Mouse (Mus musculus): ENCODE results near the gene Ift80. TPM values are rescaled to one million over a fixed set of nuclear protein-coding genes. Genes with fewer than 3 reads are reported as not detected.

The Ift80 gene
- polyA plus RNA-seq, 1 experiment from 2014 or later, result 18.5 TPM

DNA sequence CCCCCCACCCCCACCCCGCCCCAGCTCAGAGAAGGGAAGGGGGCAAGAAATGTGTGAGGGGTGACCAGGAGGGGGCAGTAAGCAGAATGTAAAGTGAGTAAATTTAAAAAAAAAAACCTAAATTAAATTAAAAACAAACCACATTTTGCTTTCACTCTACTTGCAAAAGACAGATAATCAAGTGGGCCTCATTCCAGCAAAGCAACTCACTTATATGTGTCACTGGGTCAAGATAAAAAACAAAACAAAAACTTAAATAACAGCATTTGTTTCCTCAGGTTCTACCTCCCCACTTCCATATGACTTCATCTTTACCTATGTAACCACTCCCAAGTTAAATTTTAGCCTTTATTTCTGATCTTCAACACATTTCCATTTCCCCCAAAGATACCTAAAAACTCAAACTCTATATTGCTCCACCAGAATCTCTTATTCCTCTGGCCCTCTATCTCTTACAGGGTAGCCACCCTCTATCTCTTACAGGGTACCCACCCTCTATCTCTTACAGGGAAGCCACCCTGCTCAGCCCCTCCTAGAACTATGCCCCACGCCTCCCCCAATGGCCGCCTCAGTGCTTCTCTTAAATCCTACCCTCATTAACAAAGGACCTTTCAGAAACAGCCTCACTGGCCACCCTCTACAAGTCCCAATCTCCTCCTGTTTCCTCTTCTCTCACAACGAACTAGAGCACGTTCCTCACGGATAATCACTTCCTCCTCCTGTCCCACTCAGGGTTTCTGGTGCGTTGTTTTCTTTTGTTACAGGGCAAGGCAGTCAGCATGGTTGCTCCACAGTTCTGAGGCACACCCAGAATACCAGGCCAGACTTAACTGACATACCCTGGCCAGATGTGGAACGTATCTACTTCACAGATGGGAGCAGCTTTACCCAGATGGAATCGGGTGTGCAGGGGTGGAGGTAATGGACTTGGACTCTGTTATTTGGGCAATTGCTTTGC lies 28.6 kb downstream of the Ift80 start:
- no peak overlapping the region for H3K4me2 ChIP-seq (ENCODE audit: low read depth)
- ATAC-seq (ENCODE audit: insufficient read depth, low FRiP score, low TSS enrichment) (no peak), DNase-seq (ENCODE audit: low spot score) (no peak)
- no peaks in the 10 kb centered on the region for H3K9me3 ChIP-seq (ENCODE audit: control insufficient read depth, low read length)
- no peaks in the 10 kb centered on the region; the same call in 1 of the 2 replicates for H3K36me3 ChIP-seq (ENCODE audit: control insufficient read depth, insufficient read depth, low read length)
- 68% methylated on average over 9 of the region's 9 CpGs for WGBS
- H3K4me3 ChIP-seq (ENCODE audit: low read depth, low read length), result no peak overlapping the region
- H3K27ac ChIP-seq (ENCODE audit: low read depth, low read length), result no peak overlapping the region
- H3K9ac ChIP-seq (ENCODE audit: low read length), result no peak overlapping the region
- no peaks in the 10 kb centered on the region for H3K27me3 ChIP-seq (ENCODE audit: control insufficient read depth, insufficient read depth, low read length)
- no peaks in the 10 kb centered on the region for H3K4me1 ChIP-seq (ENCODE audit: control insufficient read depth, insufficient read depth, low read length)

DNA sequence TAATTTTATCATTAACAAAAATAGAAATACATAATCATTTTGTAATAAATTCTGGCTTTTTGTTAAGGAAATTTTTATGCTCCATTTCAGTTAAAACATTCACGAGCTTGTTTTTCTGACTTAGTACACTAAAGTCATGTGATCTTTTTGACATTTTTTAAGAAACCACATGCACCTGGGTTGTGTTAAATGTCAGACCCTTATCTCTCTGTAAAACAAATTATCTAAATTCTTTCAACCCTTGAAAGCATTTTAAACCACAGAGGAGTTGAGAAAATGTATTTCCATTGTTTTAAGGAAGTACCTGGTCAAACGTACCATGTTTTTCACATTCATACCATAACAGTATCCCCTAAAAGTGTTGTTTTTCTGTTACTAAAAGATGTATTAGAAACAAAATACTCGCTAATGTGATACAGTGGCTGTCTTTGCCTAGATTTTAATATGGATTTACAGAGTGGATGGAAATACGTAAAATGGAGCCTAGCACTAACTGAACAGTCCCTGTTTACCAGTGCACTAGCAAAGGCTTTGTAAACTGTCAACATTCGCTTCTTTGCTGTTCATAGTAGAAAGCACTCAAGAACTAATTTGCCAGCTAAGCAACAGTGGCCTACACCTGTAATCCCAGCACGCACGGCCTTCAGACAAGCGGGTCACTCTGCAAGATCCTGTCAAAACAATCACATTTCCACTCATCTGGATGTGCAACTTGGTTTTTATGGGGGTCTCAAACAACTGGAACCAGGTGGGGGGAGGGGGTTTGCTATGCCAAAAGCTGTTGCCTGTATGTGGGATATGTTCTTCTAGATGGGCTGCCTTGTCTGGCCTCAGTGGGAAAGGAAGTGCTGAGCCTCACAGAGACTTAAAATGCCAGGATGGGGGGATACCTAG lies 29.5 kb downstream of the Ift80 start:
- 91% methylated on average over 8 of the region's 8 CpGs for WGBS
- H3K4me3 ChIP-seq (ENCODE audit: low read depth, low read length), result no peak overlapping the region
- no peak for DNase-seq (ENCODE audit: low spot score)
- no peak overlapping the region for H3K9ac ChIP-seq (ENCODE audit: low read length)
- H3K36me3 ChIP-seq (ENCODE audit: control insufficient read depth, insufficient read depth, low read length), result no peaks in the 10 kb centered on the region; the same call in 1 of the 2 replicates
- H3K4me1 ChIP-seq (ENCODE audit: control insufficient read depth, insufficient read depth, low read length), result no peaks in the 10 kb centered on the region
- H3K27me3 ChIP-seq (ENCODE audit: control insufficient read depth, insufficient read depth, low read length), result no peaks in the 10 kb centered on the region
- no peak overlapping the region for H3K27ac ChIP-seq (ENCODE audit: low read depth, low read length)
- H3K4me2 ChIP-seq (ENCODE audit: low read depth), result no peak overlapping the region
- H3K9me3 ChIP-seq (ENCODE audit: control insufficient read depth, low read length), result no peaks in the 10 kb centered on the region
- no peak for ATAC-seq (ENCODE audit: insufficient read depth, low FRiP score, low TSS enrichment)

DNA sequence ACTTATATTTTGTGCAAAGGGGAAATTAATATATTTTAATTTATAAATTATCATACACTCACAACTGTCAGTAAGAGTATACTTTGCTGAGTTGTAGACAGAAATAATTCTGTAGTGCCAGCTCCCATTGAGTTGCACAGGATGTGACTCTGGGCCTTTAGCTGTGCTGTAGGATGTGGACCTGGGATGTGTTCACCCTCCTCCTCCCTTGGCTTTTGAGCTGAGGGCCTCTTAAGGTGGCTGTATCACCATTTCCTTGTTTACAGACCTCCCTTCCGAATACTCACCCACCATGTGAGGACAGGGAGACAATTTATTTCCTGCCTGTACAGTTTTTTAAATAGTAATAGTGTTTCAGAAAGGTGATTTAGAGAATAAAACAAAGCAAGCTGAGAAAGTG lies 30.8 kb downstream of the Ift80 start:
- Histone ChIP-seq H3K9me3 (ENCODE audit: control insufficient read depth, low read length) (no peaks in the 10 kb centered on the region), H3K36me3 (ENCODE audit: control insufficient read depth, insufficient read depth, low read length) (no peaks in the 10 kb centered on the region; the same call in 1 of the 2 replicates), H3K27me3 (ENCODE audit: control insufficient read depth, insufficient read depth, low read length) (no peaks in the 10 kb centered on the region), H3K9ac (ENCODE audit: low read length) (no peak overlapping the region), H3K27ac (ENCODE audit: low read depth, low read length) (no peak overlapping the region), H3K4me3 (ENCODE audit: low read depth, low read length) (no peak overlapping the region), H3K4me2 (ENCODE audit: low read depth) (no peak overlapping the region), H3K4me1 (ENCODE audit: control insufficient read depth, insufficient read depth, low read length) (no peaks in the 10 kb centered on the region)
- 62% methylated on average over 1 of the region's 1 CpGs for WGBS
- ATAC-seq (ENCODE audit: insufficient read depth, low FRiP score, low TSS enrichment), result no peak
- no peak for DNase-seq (ENCODE audit: low spot score)

DNA sequence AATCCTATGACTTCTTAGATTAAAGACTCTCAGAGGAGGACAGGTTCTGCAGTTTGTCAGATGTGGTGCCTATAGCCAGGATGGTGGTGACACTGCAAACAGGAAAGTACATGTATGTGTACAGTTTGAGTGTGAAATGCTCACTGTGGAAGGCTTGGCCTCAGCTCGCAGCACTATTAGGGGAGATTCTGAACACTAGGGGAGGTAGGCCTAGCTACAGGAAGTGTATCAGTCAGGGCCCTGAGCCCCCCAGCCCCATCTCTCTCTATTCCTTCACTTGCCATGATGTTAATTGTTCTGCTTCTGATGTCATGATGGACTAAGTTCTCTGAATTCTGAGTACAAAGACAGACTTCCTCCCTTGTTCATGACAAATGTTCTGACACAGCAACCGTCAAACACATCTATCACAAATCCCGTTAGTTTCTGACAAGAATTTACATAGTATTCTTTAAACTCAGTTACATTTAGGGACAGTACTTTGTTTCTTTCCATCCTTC lies 35.2 kb downstream of the Ift80 start:
- H3K4me1 ChIP-seq (ENCODE audit: control insufficient read depth, insufficient read depth, low read length), result no peaks in the 10 kb centered on the region
- H3K4me3 ChIP-seq (ENCODE audit: low read depth, low read length), result no peak overlapping the region
- ATAC-seq (ENCODE audit: insufficient read depth, low FRiP score, low TSS enrichment) (no peak), DNase-seq (ENCODE audit: low spot score) (no peak)
- H3K27ac ChIP-seq (ENCODE audit: low read depth, low read length), result no peak overlapping the region
- H3K4me2 ChIP-seq (ENCODE audit: low read depth), result no peak overlapping the region
- 90% methylated on average over 3 of the region's 3 CpGs for WGBS
- H3K36me3 ChIP-seq (ENCODE audit: control insufficient read depth, insufficient read depth, low read length), result peaks cover 7% of the 10 kb centered on the region
- no peaks in the 10 kb centered on the region for H3K9me3 ChIP-seq (ENCODE audit: control insufficient read depth, low read length)
- no peak overlapping the region for H3K9ac ChIP-seq (ENCODE audit: low read length)
- H3K27me3 ChIP-seq (ENCODE audit: control insufficient read depth, insufficient read depth, low read length), result no peaks in the 10 kb centered on the region

DNA sequence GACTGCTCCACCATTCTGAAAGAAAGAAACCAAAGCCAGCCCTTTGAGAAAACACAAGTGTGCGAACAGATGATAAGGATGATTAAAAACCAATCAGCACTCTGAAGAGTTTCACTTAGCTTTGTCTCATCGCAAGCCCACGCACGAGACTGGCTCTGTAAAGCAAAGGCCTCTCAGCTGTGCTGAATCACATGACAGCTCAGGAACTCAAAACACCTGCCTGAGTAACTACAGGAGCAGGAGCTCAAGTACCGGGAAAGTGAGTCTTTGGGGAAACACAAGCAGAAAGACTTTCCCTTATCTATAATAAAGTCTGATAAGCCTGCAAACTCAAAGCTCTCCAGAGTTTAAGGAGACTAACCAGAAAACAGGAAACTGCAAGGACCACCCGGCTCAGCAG lies 37.0 kb downstream of the Ift80 start:
- ATAC-seq (ENCODE audit: insufficient read depth, low FRiP score, low TSS enrichment) (no peak), DNase-seq (ENCODE audit: low spot score) (no peak)
- H3K9ac ChIP-seq (ENCODE audit: low read length), result no peak overlapping the region
- WGBS, result 89% methylated on average over 6 of the region's 6 CpGs
- peaks cover 7% of the 10 kb centered on the region for H3K36me3 ChIP-seq (ENCODE audit: control insufficient read depth, insufficient read depth, low read length)
- no peaks in the 10 kb centered on the region for H3K9me3 ChIP-seq (ENCODE audit: control insufficient read depth, low read length)
- no peak overlapping the region for H3K4me3 ChIP-seq (ENCODE audit: low read depth, low read length)
- no peaks in the 10 kb centered on the region for H3K27me3 ChIP-seq (ENCODE audit: control insufficient read depth, insufficient read depth, low read length)
- H3K4me1 ChIP-seq (ENCODE audit: control insufficient read depth, insufficient read depth, low read length), result no peaks in the 10 kb centered on the region
- no peak overlapping the region for H3K27ac ChIP-seq (ENCODE audit: low read depth, low read length)
- no peak overlapping the region for H3K4me2 ChIP-seq (ENCODE audit: low read depth)

DNA sequence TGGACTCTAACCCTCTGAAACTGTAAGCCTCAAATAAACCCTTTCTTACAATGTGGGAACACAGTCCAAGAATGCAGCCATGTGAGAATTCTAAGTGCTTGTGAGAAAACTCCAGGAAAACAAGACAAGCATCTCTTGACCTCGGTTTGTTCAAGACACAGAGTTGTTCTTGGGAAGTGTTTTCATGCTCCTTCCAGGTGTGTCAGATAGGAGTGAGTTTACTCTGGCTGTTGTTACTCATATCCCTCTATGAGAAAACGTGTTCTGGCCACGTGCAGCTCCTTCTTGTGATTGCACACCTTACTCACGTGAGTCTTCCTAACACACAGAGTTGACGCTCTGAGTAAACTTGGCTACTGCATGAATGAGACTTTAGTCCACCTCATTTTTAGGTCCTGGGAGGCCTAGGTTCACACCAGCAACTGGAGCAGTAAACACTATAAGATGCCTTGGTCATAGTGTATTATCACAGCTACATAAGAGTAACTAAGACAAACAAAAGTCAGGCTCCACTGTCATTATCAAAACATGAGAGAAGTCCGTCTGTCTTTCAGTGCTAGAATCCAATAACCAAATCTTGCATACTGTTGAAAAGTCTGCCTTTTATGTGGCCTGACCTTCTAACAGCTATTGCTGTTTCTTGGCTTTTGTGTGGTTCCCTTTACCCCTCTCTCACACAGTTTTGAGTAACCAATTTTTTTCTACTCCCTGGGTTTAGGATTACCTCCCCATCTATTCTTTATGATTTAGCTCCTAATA lies 37.7 kb downstream of the Ift80 start:
- peaks cover 7% of the 10 kb centered on the region for H3K36me3 ChIP-seq (ENCODE audit: control insufficient read depth, insufficient read depth, low read length)
- DNase-seq (ENCODE audit: low spot score) (no peak), ATAC-seq (ENCODE audit: insufficient read depth, low FRiP score, low TSS enrichment) (no peak)
- no peaks in the 10 kb centered on the region for H3K27me3 ChIP-seq (ENCODE audit: control insufficient read depth, insufficient read depth, low read length)
- no peak overlapping the region for H3K4me2 ChIP-seq (ENCODE audit: low read depth)
- no peak overlapping the region for H3K27ac ChIP-seq (ENCODE audit: low read depth, low read length)
- H3K4me1 ChIP-seq (ENCODE audit: control insufficient read depth, insufficient read depth, low read length), result no peaks in the 10 kb centered on the region
- no peaks in the 10 kb centered on the region for H3K9me3 ChIP-seq (ENCODE audit: control insufficient read depth, low read length)
- WGBS, result 93% methylated on average over 6 of the region's 6 CpGs
- no peak overlapping the region for H3K9ac ChIP-seq (ENCODE audit: low read length)
- H3K4me3 ChIP-seq (ENCODE audit: low read depth, low read length), result no peak overlapping the region

DNA sequence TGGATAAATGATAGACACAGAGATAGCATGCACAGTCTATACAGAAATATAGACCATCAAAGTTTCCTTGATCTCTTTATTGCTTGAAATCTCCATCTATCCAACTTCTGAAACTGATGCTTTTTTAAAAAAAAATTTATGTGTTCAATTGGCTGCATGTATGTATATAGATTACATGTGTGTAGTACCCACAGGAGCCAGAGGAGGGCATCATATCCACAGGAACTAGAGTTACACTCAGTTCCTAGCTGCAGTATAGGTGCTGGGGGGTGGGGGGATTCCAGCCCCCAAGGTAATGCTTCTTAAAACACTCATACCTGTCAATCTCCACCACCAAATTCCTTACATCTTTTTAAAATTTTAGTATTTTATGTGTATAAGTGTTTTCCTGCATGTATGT lies 39.7 kb downstream of the Ift80 start:
- H3K4me1 ChIP-seq (ENCODE audit: control insufficient read depth, insufficient read depth, low read length), result no peaks in the 10 kb centered on the region
- ATAC-seq (ENCODE audit: insufficient read depth, low FRiP score, low TSS enrichment), result no peak
- H3K27me3 ChIP-seq (ENCODE audit: control insufficient read depth, insufficient read depth, low read length), result no peaks in the 10 kb centered on the region
- H3K27ac ChIP-seq (ENCODE audit: low read depth, low read length), result no peak overlapping the region
- no peaks in the 10 kb centered on the region for H3K9me3 ChIP-seq (ENCODE audit: control insufficient read depth, low read length)
- no peak overlapping the region for H3K9ac ChIP-seq (ENCODE audit: low read length)
- H3K36me3 ChIP-seq (ENCODE audit: control insufficient read depth, insufficient read depth, low read length), result peaks cover 7% of the 10 kb centered on the region
- no peak overlapping the region for H3K4me2 ChIP-seq (ENCODE audit: low read depth)
- DNase-seq (ENCODE audit: low spot score), result no peak
- no peak overlapping the region for H3K4me3 ChIP-seq (ENCODE audit: low read depth, low read length)

DNA sequence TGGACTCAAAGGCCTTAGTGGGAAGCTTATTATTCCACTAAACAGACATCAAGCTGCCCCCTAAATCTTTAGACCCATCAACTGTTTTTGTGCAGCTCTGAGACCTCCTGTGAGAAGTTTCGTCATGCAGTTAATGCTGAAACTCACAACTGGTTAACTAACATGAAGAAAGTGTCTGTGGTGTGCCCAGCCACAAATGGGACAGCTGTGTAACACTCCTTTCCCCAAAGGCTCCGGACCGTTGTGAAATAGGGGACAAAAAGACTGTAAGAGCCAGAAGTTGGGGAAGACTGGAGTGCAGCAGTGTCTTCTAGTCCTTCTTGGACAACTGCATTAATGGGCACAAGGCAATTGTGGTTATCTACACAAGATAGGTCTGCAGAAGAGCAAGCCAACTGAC lies 47.0 kb downstream of the Ift80 start:
- no peak overlapping the region for H3K27ac ChIP-seq (ENCODE audit: low read depth, low read length)
- WGBS, result 88% methylated on average over 3 of the region's 3 CpGs
- no peaks in the 10 kb centered on the region for H3K9me3 ChIP-seq (ENCODE audit: control insufficient read depth, low read length)
- no peak overlapping the region for H3K4me2 ChIP-seq (ENCODE audit: low read depth)
- no peaks in the 10 kb centered on the region; the same call in 1 of the 2 replicates for H3K36me3 ChIP-seq (ENCODE audit: control insufficient read depth, insufficient read depth, low read length)
- H3K9ac ChIP-seq (ENCODE audit: low read length), result no peak overlapping the region
- no peak overlapping the region for H3K4me3 ChIP-seq (ENCODE audit: low read depth, low read length)
- ATAC-seq (ENCODE audit: insufficient read depth, low FRiP score, low TSS enrichment) (no peak), DNase-seq (ENCODE audit: low spot score) (no peak)
- no peaks in the 10 kb centered on the region for H3K27me3 ChIP-seq (ENCODE audit: control insufficient read depth, insufficient read depth, low read length)
- H3K4me1 ChIP-seq (ENCODE audit: control insufficient read depth, insufficient read depth, low read length), result no peaks in the 10 kb centered on the region
